Mouse (Mus musculus) heart, postnatal 0 days (tissue): ENCODE results near the gene Wasf2.

ENCODE experiments used
- CTCF ChIP-seq: IDR thresholded peaks from 2 replicates; pipeline ENCODE4 v1.5.1; 2016; ENCODE audit warnings: antibody characterized with exemption, control low read depth, low read depth
- EP300 ChIP-seq: IDR thresholded peaks from 2 replicates; pipeline ENCODE4 v1.6.1; 2016; ENCODE audit warnings: antibody characterized with exemption, low read depth

DNA sequence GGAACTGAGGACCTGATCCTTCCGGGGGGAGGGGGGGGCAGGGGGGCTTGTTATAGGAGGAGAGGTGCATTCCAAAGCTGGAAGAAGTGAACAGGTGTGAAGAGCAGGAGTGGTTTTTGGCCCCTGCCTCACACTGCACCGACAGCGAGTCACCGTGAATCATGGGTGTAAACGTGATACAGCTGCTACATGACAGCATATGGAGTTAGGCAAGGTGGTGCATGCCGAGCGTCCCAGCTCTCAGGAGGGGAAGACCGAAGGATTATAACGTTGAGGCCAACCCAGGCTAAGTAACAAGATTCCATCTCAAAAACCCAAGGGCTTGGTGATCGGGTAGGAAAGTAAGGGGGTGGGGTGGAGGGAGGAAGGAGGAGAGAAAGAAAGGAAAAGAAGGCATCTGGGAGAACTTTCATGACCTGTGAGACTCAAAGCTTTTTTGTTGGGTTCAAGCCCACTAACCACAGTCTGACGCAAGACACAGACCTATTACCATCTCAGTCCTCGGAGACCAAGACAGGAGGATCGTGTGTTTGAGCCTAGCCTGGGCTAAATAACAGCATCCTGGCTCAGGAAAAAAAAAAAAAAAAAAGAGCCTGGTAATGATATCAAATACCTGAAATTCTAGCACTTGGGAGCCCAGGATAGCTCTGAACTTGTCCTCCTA is 18.0 kb upstream of the Wasf2 start:
- TF ChIP-seq CTCF (no peak), EP300 (no peak)
